Mouse (Mus musculus): Measurements from ENCODE around the gene Armc5. TPM values are rescaled to one million over a fixed set of nuclear protein-coding genes. Genes with fewer than 3 reads are reported as not detected.

The Armc5 gene
- polyA plus RNA-seq, 1 experiment from 2014 or later, result 5.7 TPM

GRCm38 (mm10) chr7:128220936-128221335 lies 16.2 kb upstream of the Armc5 start:
- Histone ChIP-seq H3K9me3 (replicated peaks; ENCODE audit: control insufficient read depth, low read length) (no peaks in the 10 kb centered on the region), H3K4me2 (ENCODE audit: low read length) (no peak overlapping the region), H3K36me3 (ENCODE audit: control insufficient read depth, insufficient read depth, low read length) (no peaks in the 10 kb centered on the region), H3K4me3 (ENCODE audit: low read depth, low read length) (no peak overlapping the region), H3K4me1 (ENCODE audit: control insufficient read depth, insufficient read depth, low read length) (no peaks in the 10 kb centered on the region), H3K9ac (ENCODE audit: low read length) (no peak overlapping the region), H3K27ac (ENCODE audit: low read depth, low read length) (no peak overlapping the region), H3K27me3 (replicated peaks; ENCODE audit: control insufficient read depth, insufficient read depth, low read length) (no peaks in the 10 kb centered on the region)
- ATAC-seq (no peak), DNase-seq (ENCODE audit: low spot score) (no peak)
- 91% methylated on average over 3 of the region's 3 CpGs for WGBS

GRCm38 (mm10) chr7:128231741-128232140 lies 5.4 kb upstream of the Armc5 start:
- Histone ChIP-seq H3K27ac (ENCODE audit: low read depth, low read length) (no peak overlapping the region), H3K36me3 (ENCODE audit: control insufficient read depth, insufficient read depth, low read length) (no peaks in the 10 kb centered on the region), H3K27me3 (replicated peaks; ENCODE audit: control insufficient read depth, insufficient read depth, low read length) (no peaks in the 10 kb centered on the region), H3K9ac (ENCODE audit: low read length) (no peak overlapping the region), H3K4me3 (ENCODE audit: low read depth, low read length) (no peak overlapping the region), H3K9me3 (replicated peaks; ENCODE audit: control insufficient read depth, low read length) (no peaks in the 10 kb centered on the region), H3K4me2 (ENCODE audit: low read length) (no peak overlapping the region), H3K4me1 (ENCODE audit: control insufficient read depth, insufficient read depth, low read length) (no peaks in the 10 kb centered on the region)
- no peak for ATAC-seq
- WGBS, result 51% methylated on average over 8 of the region's 8 CpGs
- DNase-seq (ENCODE audit: low spot score), result no peak

GRCm38 (mm10) chr7:128234796-128235195 lies 2.3 kb upstream of the Armc5 start:
- peaks cover 4% of the 10 kb centered on the region; the same call in 1 of the 2 replicates for H3K4me1 ChIP-seq (ENCODE audit: control insufficient read depth, insufficient read depth, low read length)
- H3K9ac ChIP-seq (ENCODE audit: low read length), result no peak overlapping the region
- ATAC-seq (no peak), DNase-seq (ENCODE audit: low spot score) (no peak)
- H3K4me3 ChIP-seq (ENCODE audit: low read depth, low read length), result no peak overlapping the region
- 91% methylated on average over 2 of the region's 2 CpGs for WGBS
- H3K27me3 ChIP-seq (replicated peaks; ENCODE audit: control insufficient read depth, insufficient read depth, low read length), result no peaks in the 10 kb centered on the region
- H3K27ac ChIP-seq (ENCODE audit: low read depth, low read length), result no peak overlapping the region
- H3K9me3 ChIP-seq (replicated peaks; ENCODE audit: control insufficient read depth, low read length), result no peaks in the 10 kb centered on the region
- no peak overlapping the region for H3K4me2 ChIP-seq (ENCODE audit: low read length)
- H3K36me3 ChIP-seq (ENCODE audit: control insufficient read depth, insufficient read depth, low read length), result 0 out of 2 replicates have a peak, but pooled peaks cover under 1% of the 10 kb centered on the region

DNA sequence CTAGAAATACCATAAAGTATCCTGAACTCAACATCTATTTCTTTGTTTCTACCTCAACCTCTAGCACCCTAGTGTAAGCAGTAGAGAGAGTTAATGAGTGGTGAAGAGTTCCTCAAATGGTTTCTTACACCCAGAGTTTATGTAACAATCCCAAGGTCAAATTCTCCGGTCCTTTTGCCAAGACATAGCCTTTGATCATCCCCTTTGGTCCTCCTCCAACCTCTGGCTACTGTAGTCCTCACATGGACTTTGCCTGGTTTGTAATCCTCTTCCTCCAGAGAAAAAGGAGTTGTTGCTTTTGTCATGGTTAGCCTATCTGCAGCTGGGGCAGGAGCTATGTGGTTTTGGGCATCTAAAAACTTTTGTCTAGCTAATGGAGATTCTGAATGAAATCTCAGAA lies 1.7 kb upstream of the Armc5 start:
- DNase-seq (ENCODE audit: low spot score) (no peak), ATAC-seq (no peak)
- Histone ChIP-seq H3K9me3 (replicated peaks; ENCODE audit: control insufficient read depth, low read length) (no peaks in the 10 kb centered on the region), H3K27me3 (replicated peaks; ENCODE audit: control insufficient read depth, insufficient read depth, low read length) (no peaks in the 10 kb centered on the region), H3K4me3 (ENCODE audit: low read depth, low read length) (no peak overlapping the region), H3K4me1 (ENCODE audit: control insufficient read depth, insufficient read depth, low read length) (peaks cover 4% of the 10 kb centered on the region; the same call in 1 of the 2 replicates), H3K36me3 (ENCODE audit: control insufficient read depth, insufficient read depth, low read length) (peaks cover 8% of the 10 kb centered on the region; the same call in 1 of the 2 replicates), H3K9ac (ENCODE audit: low read length) (no peak overlapping the region), H3K27ac (ENCODE audit: low read depth, low read length) (no peak overlapping the region), H3K4me2 (ENCODE audit: low read length) (no peak overlapping the region)
- WGBS, result 94% methylated on average over 1 of the region's 1 CpGs

GRCm38 (mm10) chr7:128236426-128236825 lies 716 bp upstream of the Armc5 start:
- Histone ChIP-seq H3K4me1 (ENCODE audit: control insufficient read depth, insufficient read depth, low read length) (peaks cover 4% of the 10 kb centered on the region; the same call in 1 of the 2 replicates), H3K36me3 (ENCODE audit: control insufficient read depth, insufficient read depth, low read length) (peaks cover 15% of the 10 kb centered on the region), H3K4me2 (ENCODE audit: low read length) (0 out of 2 replicates have a peak overlapping the region, but pooled peaks have one; percentile 86), H3K9me3 (replicated peaks; ENCODE audit: control insufficient read depth, low read length) (no peaks in the 10 kb centered on the region), H3K9ac (ENCODE audit: low read length) (peak overlapping the region; percentile 73; the same call in 1 of the 2 replicates), H3K27ac (ENCODE audit: low read depth, low read length) (no peak overlapping the region), H3K27me3 (replicated peaks; ENCODE audit: control insufficient read depth, insufficient read depth, low read length) (no peaks in the 10 kb centered on the region), H3K4me3 (ENCODE audit: low read depth, low read length) (no peak overlapping the region)
- DNase-seq (ENCODE audit: low spot score) (no peak), ATAC-seq (no peak)
- 94% methylated on average over 13 of the region's 13 CpGs for WGBS

DNA sequence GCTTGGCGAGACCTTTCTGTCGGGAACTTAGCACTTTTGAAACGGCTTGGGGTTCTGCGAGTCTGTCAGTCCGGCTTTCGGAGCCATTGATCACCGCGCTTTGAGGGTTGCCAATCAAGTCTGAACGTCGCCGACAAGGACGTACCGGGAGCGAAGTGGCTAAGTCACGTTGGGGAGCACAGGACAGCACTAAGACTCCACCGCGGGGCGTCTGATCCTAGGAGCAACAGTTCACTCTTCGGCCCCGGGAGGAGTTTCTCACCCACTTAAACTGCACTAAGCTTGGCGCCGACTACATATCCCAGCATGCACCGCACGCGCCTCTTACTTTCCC lies 418 bp downstream of the Armc5 start:
- Histone ChIP-seq H3K4me2 (ENCODE audit: low read length) (peak overlapping the region; percentile 86), H3K4me3 (ENCODE audit: low read depth, low read length) (peak overlapping the region; percentile 71), H3K4me1 (ENCODE audit: control insufficient read depth, insufficient read depth, low read length) (peaks cover 4% of the 10 kb centered on the region; the same call in 1 of the 2 replicates), H3K27ac (ENCODE audit: low read depth, low read length) (peak overlapping the region; percentile 94), H3K27me3 (replicated peaks; ENCODE audit: control insufficient read depth, insufficient read depth, low read length) (no peaks in the 10 kb centered on the region), H3K9me3 (replicated peaks; ENCODE audit: control insufficient read depth, low read length) (no peaks in the 10 kb centered on the region), H3K9ac (ENCODE audit: low read length) (peak overlapping the region; percentile 73), H3K36me3 (ENCODE audit: control insufficient read depth, insufficient read depth, low read length) (peaks cover 25% of the 10 kb centered on the region)
- ATAC-seq, result no peak
- WGBS, result under 1% methylated on average over 25 of the region's 25 CpGs
- DNase-seq (ENCODE audit: low spot score), result no peak

- ATAC-seq, result peak; percentile 93
- no peaks in the 10 kb centered on the region for H3K9me3 ChIP-seq (replicated peaks; ENCODE audit: control insufficient read depth, low read length)
- H3K4me3 ChIP-seq (ENCODE audit: low read depth, low read length), result peak within 1 kb of the TSS; percentile 71
- H3K9ac ChIP-seq (ENCODE audit: low read length), result peak within 1 kb of the TSS; percentile 73
- under 1% methylated on average over 70 of the region's 72 CpGs for WGBS
- peak within 1 kb of the TSS; percentile 94 for H3K27ac ChIP-seq (ENCODE audit: low read depth, low read length)
- H3K27me3 ChIP-seq (replicated peaks; ENCODE audit: control insufficient read depth, insufficient read depth, low read length), result no peaks in the 10 kb centered on the region
- peak within 1 kb of the TSS; percentile 86 for H3K4me2 ChIP-seq (ENCODE audit: low read length)
- H3K36me3 ChIP-seq (ENCODE audit: control insufficient read depth, insufficient read depth, low read length), result peaks cover 30% of the 10 kb centered on the region
- H3K4me1 ChIP-seq (ENCODE audit: control insufficient read depth, insufficient read depth, low read length), result peaks cover 4% of the 10 kb centered on the region; the same call in 1 of the 2 replicates
- DNase-seq (ENCODE audit: low spot score), result peak; percentile 100
Measured at GRCm38 (mm10) chr7:128237927-128238778, 1.0 kb downstream of the Armc5 start, which contains the start of gene 9130023H24Rik. Gene 9130023H24Rik (minus strand): TSS chr7:128238031.

DNA sequence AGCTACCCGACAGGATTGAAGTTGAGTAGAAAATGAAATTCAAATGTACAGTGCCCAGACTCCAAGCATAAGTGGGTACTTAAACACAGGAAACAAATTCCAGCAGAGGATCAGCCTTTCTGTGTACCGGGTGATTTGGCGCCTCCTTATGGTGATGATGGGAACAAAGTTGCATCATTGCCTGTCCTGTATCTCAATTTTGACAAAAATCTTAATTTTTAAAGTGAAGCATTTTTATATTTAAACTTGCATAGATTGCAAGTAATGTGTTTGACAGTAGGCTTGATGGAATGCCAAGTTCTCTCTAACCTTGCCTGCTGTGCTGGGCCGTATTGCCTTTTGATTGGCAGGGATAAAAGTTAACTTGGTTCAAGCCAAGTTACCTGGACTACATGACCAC lies 1.8 kb downstream of the Armc5 start:
- H3K4me3 ChIP-seq (ENCODE audit: low read depth, low read length), result peak overlapping the region; percentile 71
- peaks cover 4% of the 10 kb centered on the region; the same call in 1 of the 2 replicates for H3K4me1 ChIP-seq (ENCODE audit: control insufficient read depth, insufficient read depth, low read length)
- H3K9me3 ChIP-seq (replicated peaks; ENCODE audit: control insufficient read depth, low read length), result no peaks in the 10 kb centered on the region
- H3K27me3 ChIP-seq (replicated peaks; ENCODE audit: control insufficient read depth, insufficient read depth, low read length), result no peaks in the 10 kb centered on the region
- peak overlapping the region; percentile 51; the same call in 1 of the 2 replicates for H3K9ac ChIP-seq (ENCODE audit: low read length)
- ATAC-seq (no peak), DNase-seq (ENCODE audit: low spot score) (peak; percentile 42)
- H3K4me2 ChIP-seq (ENCODE audit: low read length), result peak overlapping the region; percentile 63
- 24% methylated on average over 4 of the region's 4 CpGs for WGBS
- H3K27ac ChIP-seq (ENCODE audit: low read depth, low read length), result no peak overlapping the region
- peaks cover 33% of the 10 kb centered on the region for H3K36me3 ChIP-seq (ENCODE audit: control insufficient read depth, insufficient read depth, low read length)

All from forebrain, embryonic 14.5 days (tissue).